Mouse (Mus musculus): ENCODE measurements at regions not wholly inside any gene's neighbourhood (a gene's known extent, or its start where the extent isn't known, plus 50 kb on each side); places are given as distances from the start of the nearest gene placed in this dataset.

- TF ChIP-seq CTCF (IDR thresholded peaks at IDR 0.05; ENCODE audit: low read depth, low read length): no peak
- TF ChIP-seq POLR2A (IDR thresholded peaks at IDR 0.05; ENCODE audit: insufficient read depth, low read length): no peak
Measured at GRCm38 (mm10) chr13:52202372-52202771, 328.7 kb downstream of the Diras2 start.

Measured in ES-Bruce4 (cell line).